Mouse (Mus musculus): ENCODE measurements around the gene Armh3. TPM values are rescaled to one million over a fixed set of nuclear protein-coding genes. Genes with fewer than 3 reads are reported as not detected.

The Armh3 gene
- polyA plus RNA-seq, 1 experiment from 2014 or later: 22.1 TPM

DNA sequence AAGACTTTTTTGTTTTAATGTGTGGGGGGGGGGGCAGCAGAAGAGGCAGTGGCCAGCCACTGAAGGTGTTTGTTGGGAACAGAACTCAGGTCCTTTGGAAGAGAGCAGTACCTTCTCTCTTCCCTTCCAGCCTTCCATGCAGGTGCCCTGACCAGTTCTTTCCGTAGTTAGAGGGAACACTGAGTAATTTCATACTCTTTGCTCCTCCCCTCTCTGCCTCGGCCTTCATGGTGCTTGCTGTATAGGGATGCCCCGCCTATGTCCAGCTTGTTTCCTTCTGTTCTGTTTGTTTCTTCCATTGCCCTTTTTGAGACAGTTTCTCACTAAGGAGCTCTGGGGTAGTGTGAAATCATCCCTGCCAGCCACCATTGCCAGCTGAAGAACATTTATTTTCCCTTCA lies 212.8 kb downstream of the Armh3 start:
- no peak overlapping the region for H3K27ac ChIP-seq
- peaks cover 4% of the 10 kb centered on the region for H3K36me3 ChIP-seq
- H3K27me3 ChIP-seq: no peaks in the 10 kb centered on the region
- H3K4me1 ChIP-seq: peaks cover 21% of the 10 kb centered on the region
- no peak for ATAC-seq (ENCODE audit: low FRiP score, low read depth)
- no peaks in the 10 kb centered on the region for H3K9me3 ChIP-seq
- H3K4me3 ChIP-seq: no peak overlapping the region
- 59% methylated on average over 3 of the region's 3 CpGs for WGBS
- no peak overlapping the region for H3K4me2 ChIP-seq (replicated peaks)
- no peak overlapping the region for H3K9ac ChIP-seq

DNA sequence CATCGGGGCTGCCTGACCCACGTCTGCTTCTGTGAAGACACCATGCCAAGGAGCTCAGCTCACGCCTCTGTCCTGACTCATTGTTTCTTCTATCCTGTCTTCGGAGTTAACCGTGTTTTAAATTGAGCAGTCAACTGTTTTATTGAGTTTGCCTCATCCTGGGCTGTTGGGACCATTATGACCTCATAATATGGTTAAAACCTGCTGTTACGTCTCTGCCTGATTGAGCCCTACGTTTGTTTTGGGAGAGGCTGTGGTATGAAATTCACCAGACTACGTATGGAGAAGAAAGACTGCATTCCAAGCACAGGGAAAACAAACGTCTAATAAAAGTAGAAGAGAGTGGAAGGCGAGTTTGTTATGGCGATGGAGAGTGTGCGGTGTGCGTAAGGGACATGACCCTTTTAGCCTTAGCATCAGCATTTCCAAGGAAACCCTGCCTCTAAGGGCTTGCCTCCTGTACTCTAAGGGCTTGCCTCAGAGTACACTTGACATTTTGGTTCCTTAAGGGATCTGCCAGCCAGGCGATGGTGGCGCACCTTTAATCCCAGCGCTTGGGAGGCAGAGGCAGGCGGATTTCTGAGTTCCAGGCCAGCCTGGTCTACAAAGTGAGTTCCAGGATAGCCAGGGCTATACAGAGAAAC lies 214.2 kb downstream of the Armh3 start:
- Histone ChIP-seq H3K4me1 (peaks cover 29% of the 10 kb centered on the region), H3K9ac (peak overlapping the region; percentile 67), H3K4me3 (peak overlapping the region; percentile 100), H3K27me3 (no peaks in the 10 kb centered on the region), H3K36me3 (peaks cover 13% of the 10 kb centered on the region), H3K4me2 (replicated peaks) (peak overlapping the region; percentile 67), H3K9me3 (no peaks in the 10 kb centered on the region), H3K27ac (peak overlapping the region; percentile 75)
- WGBS: 34% methylated on average over 17 of the region's 17 CpGs
- ATAC-seq (ENCODE audit: low FRiP score, low read depth): no peak

DNA sequence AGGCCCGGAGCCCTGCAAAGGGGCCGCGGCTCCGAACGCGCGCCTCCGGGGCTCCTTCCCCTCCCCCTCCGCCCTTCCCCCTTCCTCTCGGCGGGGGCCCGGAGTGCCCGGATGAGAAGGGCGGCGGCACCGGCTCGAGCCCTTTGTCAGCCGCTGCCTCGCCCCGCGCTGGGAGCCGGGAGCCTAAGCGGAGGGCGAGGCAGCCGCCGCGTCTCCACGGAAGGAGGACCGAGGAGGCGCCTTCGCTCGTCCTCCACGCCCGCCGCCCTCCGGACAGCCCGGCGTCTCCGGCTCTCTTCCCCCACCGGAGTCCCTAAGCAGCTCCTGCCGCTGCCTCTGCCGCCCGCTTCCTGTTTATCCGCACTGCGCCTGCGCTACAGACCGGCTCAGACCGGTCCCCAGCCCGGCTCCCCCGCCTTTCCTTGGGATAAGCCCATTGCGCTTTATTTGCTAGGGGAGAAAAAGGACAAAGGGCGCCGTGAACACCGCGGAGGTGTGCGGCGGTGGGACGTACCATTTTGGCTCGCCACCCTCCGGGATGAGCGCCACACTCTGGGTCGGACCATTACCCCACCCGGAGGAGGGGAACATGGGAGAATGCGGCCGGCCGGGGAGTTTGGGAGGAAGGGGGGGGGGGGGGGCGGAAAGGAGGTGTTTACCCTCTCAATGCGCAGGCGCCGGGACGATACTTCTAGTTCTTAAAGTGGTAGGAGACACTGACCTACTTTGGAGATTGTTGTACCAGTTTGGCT lies 214.9 kb downstream of the Armh3 start, which contains the start of gene Mgea5:
TSS of gene Mgea5 (minus strand) at position 657 of the 752 bp plus-strand sequence.
- peak within 1 kb of the TSS; percentile 99 for H3K9ac ChIP-seq
- H3K4me1 ChIP-seq: peaks cover 29% of the 10 kb centered on the region
- H3K27me3 ChIP-seq: no peaks in the 10 kb centered on the region
- peak within 1 kb of the TSS; percentile 96 for H3K27ac ChIP-seq
- H3K9me3 ChIP-seq: no peaks in the 10 kb centered on the region
- H3K4me2 ChIP-seq (replicated peaks): peak within 1 kb of the TSS; percentile 74
- 0% methylated on average over 66 of the region's 71 CpGs for WGBS
- H3K36me3 ChIP-seq: peaks cover 20% of the 10 kb centered on the region
- H3K4me3 ChIP-seq: peak within 1 kb of the TSS; percentile 100
- ATAC-seq (ENCODE audit: low FRiP score, low read depth): peak; percentile 98

DNA sequence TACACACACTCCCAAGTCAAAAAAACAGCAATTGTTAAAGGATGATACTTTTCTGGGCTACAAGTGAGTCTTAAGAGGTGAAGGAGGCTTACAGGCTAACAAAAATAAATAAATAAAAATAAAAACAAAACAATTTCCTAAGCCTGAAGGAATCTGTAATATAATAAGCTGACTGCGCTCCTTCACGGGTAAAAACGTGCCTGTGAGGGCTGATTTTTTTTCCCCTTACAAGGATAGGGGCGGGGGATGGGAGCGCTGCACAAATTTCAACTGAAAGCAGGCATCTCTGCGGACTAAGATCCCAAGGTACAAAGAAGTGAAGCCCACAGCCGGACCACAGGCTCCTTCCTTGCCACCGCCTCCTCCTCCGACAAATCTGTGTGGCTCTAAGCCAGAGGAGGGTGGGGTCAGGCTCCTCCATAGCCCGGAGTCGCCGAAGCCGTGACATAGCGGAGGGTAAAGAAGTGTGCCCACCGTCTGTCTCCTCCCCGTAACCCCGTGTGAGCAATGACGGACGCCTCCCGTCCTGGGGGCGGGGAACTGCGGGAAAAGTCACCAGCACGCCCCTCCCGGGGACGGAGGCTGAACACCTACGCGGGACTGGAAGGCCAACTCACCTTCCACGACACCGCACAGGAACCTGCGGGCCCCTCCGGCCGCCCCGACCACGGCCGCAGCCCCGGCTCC lies 215.8 kb downstream of the Armh3 start:
- WGBS: under 1% methylated on average over 36 of the region's 36 CpGs

DNA sequence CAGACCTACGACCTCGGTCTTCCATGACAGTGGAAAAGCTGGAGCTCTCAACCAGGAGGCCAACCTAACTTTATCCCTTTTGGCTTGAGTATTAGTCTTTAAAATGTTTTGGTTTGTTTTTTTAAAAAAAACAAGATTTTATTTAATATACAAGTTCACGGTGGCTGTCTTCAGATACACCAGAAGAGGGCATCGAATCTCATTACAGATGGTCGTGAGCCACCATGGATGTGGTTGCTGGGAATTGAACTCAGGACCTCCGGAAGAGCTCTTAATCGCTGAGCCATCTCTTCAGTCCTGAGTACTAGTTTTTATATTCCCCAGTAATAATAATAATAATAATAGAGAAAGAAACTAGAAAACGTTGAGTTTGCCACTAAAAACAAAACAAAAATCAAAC lies 216.6 kb downstream of the Armh3 start:
- Histone ChIP-seq H3K4me1 (peaks cover 29% of the 10 kb centered on the region), H3K36me3 (peaks cover 35% of the 10 kb centered on the region), H3K27me3 (no peaks in the 10 kb centered on the region), H3K27ac (no peak overlapping the region), H3K9me3 (no peaks in the 10 kb centered on the region), H3K4me3 (peak overlapping the region; percentile 100), H3K4me2 (replicated peaks) (peak overlapping the region; percentile 74), H3K9ac (peak overlapping the region; percentile 46)
- 63% methylated on average over 8 of the region's 8 CpGs for WGBS
- ATAC-seq (ENCODE audit: low FRiP score, low read depth): no peak

More for the DNA sequence above, 215.8 kb downstream of the Armh3 start:
- peak overlapping the region; percentile 96 for H3K27ac ChIP-seq
- H3K27me3 ChIP-seq: no peaks in the 10 kb centered on the region
- H3K4me3 ChIP-seq: peak overlapping the region; percentile 100
- peak overlapping the region; percentile 99 for H3K9ac ChIP-seq
- H3K36me3 ChIP-seq: peaks cover 29% of the 10 kb centered on the region
- H3K4me1 ChIP-seq: peaks cover 29% of the 10 kb centered on the region
- ATAC-seq (ENCODE audit: low FRiP score, low read depth): peak; percentile 33; the same call in 1 of the 2 replicates
- H3K9me3 ChIP-seq: no peaks in the 10 kb centered on the region
- peak overlapping the region; percentile 74 for H3K4me2 ChIP-seq (replicated peaks)

DNA sequence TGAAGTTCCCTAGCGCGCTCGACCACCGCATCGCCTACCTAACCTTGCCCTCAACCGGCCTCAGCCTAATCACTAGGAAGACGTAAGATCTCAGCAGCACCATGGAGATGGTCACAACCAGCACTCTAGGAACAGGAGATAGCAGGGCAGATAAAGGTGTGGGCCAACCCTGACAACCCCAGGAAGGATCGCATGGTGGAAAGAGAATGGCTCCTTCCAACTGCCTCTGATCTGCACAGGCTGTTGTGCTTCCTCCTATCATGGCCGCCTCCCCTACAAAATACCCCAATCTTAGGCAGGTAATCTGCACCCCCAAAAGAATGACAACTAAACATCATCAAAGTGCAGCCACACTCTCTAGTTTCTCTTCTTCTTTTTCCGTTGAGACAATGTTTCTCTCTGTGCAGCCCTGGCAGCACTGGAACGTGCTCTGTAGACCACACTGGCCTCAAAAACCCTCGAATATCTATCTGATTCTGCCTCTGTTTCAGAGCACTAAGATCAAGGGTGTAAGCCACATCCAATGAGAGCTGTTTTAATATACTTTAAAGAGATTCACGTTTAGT lies 217.9 kb downstream of the Armh3 start:
- H3K9me3 ChIP-seq: no peaks in the 10 kb centered on the region
- H3K4me3 ChIP-seq: peak overlapping the region; percentile 100; the same call in 1 of the 2 replicates
- ATAC-seq (ENCODE audit: low FRiP score, low read depth): no peak
- H3K27me3 ChIP-seq: no peaks in the 10 kb centered on the region
- peaks cover 29% of the 10 kb centered on the region for H3K4me1 ChIP-seq
- H3K4me2 ChIP-seq (replicated peaks): peak overlapping the region; percentile 74
- H3K36me3 ChIP-seq: peaks cover 48% of the 10 kb centered on the region
- H3K27ac ChIP-seq: no peak overlapping the region; the same call in 1 of the 2 replicates
- 90% methylated on average over 13 of the region's 13 CpGs for WGBS
- H3K9ac ChIP-seq: 0 out of 2 replicates have a peak overlapping the region, but pooled peaks have one; percentile 2

DNA sequence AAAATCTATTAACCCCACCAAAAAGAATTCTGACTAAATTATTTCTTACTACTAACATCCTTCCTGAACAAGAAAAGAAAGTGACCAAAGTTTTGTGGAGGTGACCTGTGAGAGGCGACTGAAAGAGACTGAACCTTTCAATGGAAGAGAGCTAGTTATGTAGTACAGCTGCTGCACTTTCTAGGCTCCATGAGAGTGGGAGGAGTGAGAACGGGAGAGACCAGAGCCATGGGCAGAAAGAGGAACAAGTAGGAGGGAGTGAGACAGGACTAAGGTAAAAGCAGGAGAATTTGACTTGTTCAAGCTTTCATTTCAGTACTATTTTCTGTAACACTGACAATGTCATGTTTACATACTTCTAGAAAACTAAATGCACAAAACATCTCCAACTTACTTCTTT lies 222.8 kb downstream of the Armh3 start:
- Histone ChIP-seq H3K27ac (no peak overlapping the region), H3K9me3 (no peaks in the 10 kb centered on the region), H3K27me3 (no peaks in the 10 kb centered on the region), H3K9ac (no peak overlapping the region), H3K36me3 (peaks cover 93% of the 10 kb centered on the region), H3K4me3 (no peak overlapping the region), H3K4me2 (replicated peaks) (no peak overlapping the region), H3K4me1 (peaks cover 8% of the 10 kb centered on the region)
- no peak for ATAC-seq (ENCODE audit: low FRiP score, low read depth)
- WGBS: 85% methylated on average over 2 of the region's 2 CpGs

DNA sequence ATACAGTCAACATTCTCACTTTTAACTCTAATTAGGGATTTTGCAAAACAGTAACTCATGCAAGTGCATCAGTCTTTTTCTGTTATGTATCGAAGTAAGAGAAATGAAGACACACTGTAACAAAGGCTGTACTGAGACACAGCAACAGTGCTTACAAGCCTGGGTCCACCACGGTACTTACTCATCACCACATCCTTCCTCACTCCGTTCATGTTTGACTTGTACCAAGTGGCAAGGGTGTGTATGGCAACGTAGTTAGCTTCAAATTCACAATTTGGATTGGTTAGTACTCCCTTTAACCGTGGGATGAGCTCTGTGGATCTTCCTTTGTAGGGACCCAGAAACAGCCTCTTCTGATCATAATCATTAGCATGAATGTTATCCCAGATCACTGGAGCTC lies 226.8 kb downstream of the Armh3 start:
- Histone ChIP-seq H3K4me1 (no peaks in the 10 kb centered on the region), H3K27me3 (no peaks in the 10 kb centered on the region), H3K9me3 (no peaks in the 10 kb centered on the region), H3K4me3 (no peak overlapping the region), H3K9ac (no peak overlapping the region), H3K27ac (no peak overlapping the region), H3K36me3 (peaks cover 99% of the 10 kb centered on the region), H3K4me2 (replicated peaks) (no peak overlapping the region)
- no peak for ATAC-seq (ENCODE audit: low FRiP score, low read depth)
- 90% methylated on average over 5 of the region's 5 CpGs for WGBS

Other genes starting within 250 kb of the Armh3 start
- gene Npm3, start 248.9 kb downstream of the Armh3 start, polyA plus RNA-seq (2015; fragmentation: Nextera tagmentation; extraction: Ambion mirVana): 15.4 and 16.8 TPM in 2 replicates
- gene Mgea5, start 214.7 kb downstream of the Armh3 start, polyA plus RNA-seq (2015; fragmentation: Nextera tagmentation; extraction: Ambion mirVana): 66.0 and 68.2 TPM in 2 replicates
- gene Kcnip2, start 182.4 kb downstream of the Armh3 start, polyA plus RNA-seq (2015; fragmentation: Nextera tagmentation; extraction: Ambion mirVana): 0.55 and 0.70 TPM in 2 replicates
- 7.3 and 8.1 TPM in 2 replicates for gene Hps6, start 5.0 kb upstream of the Armh3 start, polyA plus RNA-seq (2015; fragmentation: Nextera tagmentation; extraction: Ambion mirVana)
- gene Pprc1, start 46.4 kb upstream of the Armh3 start, polyA plus RNA-seq (2015; fragmentation: Nextera tagmentation; extraction: Ambion mirVana): 37.8 and 42.6 TPM in 2 replicates
- 114 and 123 TPM in 2 replicates for gene Ldb1, start 46.7 kb upstream of the Armh3 start, polyA plus RNA-seq (2015; fragmentation: Nextera tagmentation; extraction: Ambion mirVana)
- 89.1 and 93.5 TPM in 2 replicates for gene Nolc1, start 77.4 kb upstream of the Armh3 start, polyA plus RNA-seq (2015; fragmentation: Nextera tagmentation; extraction: Ambion mirVana)
- gene Elovl3, start 133.4 kb upstream of the Armh3 start, polyA plus RNA-seq (2015; fragmentation: Nextera tagmentation; extraction: Ambion mirVana): 0.52 and 0.59 TPM in 2 replicates
- gene Pitx3, start 149.8 kb upstream of the Armh3 start, polyA plus RNA-seq (2015; fragmentation: Nextera tagmentation; extraction: Ambion mirVana): 6.8 and 9.1 TPM in 2 replicates
- gene Gbf1, start 154.0 kb upstream of the Armh3 start, polyA plus RNA-seq (2015; fragmentation: Nextera tagmentation; extraction: Ambion mirVana): 62.6 and 73.6 TPM in 2 replicates

Data from limb, embryonic 13.5 days (tissue).